Mouse (Mus musculus) left cerebral cortex, postnatal 10 days (tissue): Measurements from ENCODE around the gene Opn1sw. TPM values are rescaled to one million over a fixed set of nuclear protein-coding genes. Genes with fewer than 3 reads are reported as not detected.
A peak's percentile ranks its signal among the peaks of the same experiment; 100 is the strongest.

Experiments
- DNase-seq, 2 experiments: peaks; one replicate each; pipeline ENCODE4 v3.0.0; 2021 to 2022; ENCODE audit warnings: low spot score in 2 of 2, mixed read lengths in 1 of 2; ENCODE audit errors: extremely low spot score in 1 of 2
- intact Hi-C: fragments of 180-260 bp; cut with DNase I; formaldehyde crosslinking; loops from one replicate; pipeline ENCODE4 v1.15.1; 2025
- total RNA-seq, 2 experiments: library from RNA; stranded (reverse); gene quantifications; 2 replicates each; pipeline ENCODE4 v1.2.3; 2021

Opn1sw gene
- under 1 TPM; 0.39 to 0.99 TPM for total RNA-seq

GRCm38 (mm10) chr6:29388052-29388518 lies at the start of gene Opn1sw:
Gene Opn1sw (minus strand): TSS chr6:29388468.
- no peak for DNase-seq
- intact Hi-C loops, result no loop called here

GRCm38 (mm10) chr6:29436461-29436934 lies 48.2 kb upstream of the Opn1sw start:
- intact Hi-C loops, result no loop called here
- DNase-seq, result peak in 1 of 2 experiments; percentile 65

- intact Hi-C loops, result no loop called here
These were observed 47.7 kb upstream of the Opn1sw start for GRCm38 (mm10) chr6:29435940-29436451.

GRCm38 (mm10) chr6:29434911-29435691 lies 46.8 kb upstream of the Opn1sw start:
- intact Hi-C loops, result no loop called here
- DNase-seq, result peak in 1 of 2 experiments; percentile 80

More at GRCm38 (mm10) chr6:29435940-29436451, 47.7 kb upstream of the Opn1sw start:
- DNase-seq, result peak in 1 of 2 experiments; percentile 54

- intact Hi-C loops, result no loop called here
These were observed 45.8 kb upstream of the Opn1sw start for GRCm38 (mm10) chr6:29433804-29434795.

GRCm38 (mm10) chr6:29433038-29433803 lies 45.0 kb upstream of the Opn1sw start, which contains the start of gene Flnc:
Gene Flnc (plus strand): TSS chr6:29433256.
- DNase-seq, result peak in 1 of 2 experiments; percentile 59
- intact Hi-C loops, result no loop called here

More at GRCm38 (mm10) chr6:29433804-29434795, 45.8 kb upstream of the Opn1sw start:
- peak in 1 of 2 experiments; percentile 48 for DNase-seq

GRCm38 (mm10) chr6:29432676-29433037 lies 44.4 kb upstream of the Opn1sw start:
- intact Hi-C loops, result no loop called here
- no peak for DNase-seq

- intact Hi-C loops, result no loop called here
- peak in 1 of 2 experiments; percentile 38 for DNase-seq
These were observed 43.9 kb upstream of the Opn1sw start for GRCm38 (mm10) chr6:29432156-29432555.

GRCm38 (mm10) chr6:29431473-29431872 lies 43.2 kb upstream of the Opn1sw start:
- DNase-seq, result peak in 1 of 2 experiments; percentile 20
- intact Hi-C loops, result no loop called here

- DNase-seq, result peak in 1 of 2 experiments; percentile 33
- intact Hi-C loops, result no loop called here
These were observed 42.6 kb upstream of the Opn1sw start for GRCm38 (mm10) chr6:29430681-29431420.

- intact Hi-C loops, result no loop called here
- DNase-seq, result no peak
These were observed 39.9 kb upstream of the Opn1sw start for GRCm38 (mm10) chr6:29428171-29428570.

- intact Hi-C loops, result no loop called here
- DNase-seq, result no peak
These were observed 38.1 kb upstream of the Opn1sw start for GRCm38 (mm10) chr6:29426331-29426730.

GRCm38 (mm10) chr6:29425118-29425517 lies 36.9 kb upstream of the Opn1sw start:
- DNase-seq, result no peak
- intact Hi-C loops, result no loop called here

GRCm38 (mm10) chr6:29420596-29420995 lies 32.3 kb upstream of the Opn1sw start:
- intact Hi-C loops, result no loop called here
- no peak for DNase-seq

GRCm38 (mm10) chr6:29415446-29415845 lies 27.2 kb upstream of the Opn1sw start:
- intact Hi-C loops, result no loop called here
- no peak for DNase-seq

- DNase-seq, result peak in 1 of 2 experiments; percentile 20
- intact Hi-C loops, result no loop called here
These were observed 18.1 kb upstream of the Opn1sw start for GRCm38 (mm10) chr6:29406412-29406811.

GRCm38 (mm10) chr6:29402693-29403342 lies 14.6 kb upstream of the Opn1sw start:
- intact Hi-C loops, result no loop called here
- peak in 1 of 2 experiments; percentile 60 for DNase-seq
